Mouse (Mus musculus): ENCODE measurements around the gene Nr2e1.

Gene Nr2e1

DNA sequence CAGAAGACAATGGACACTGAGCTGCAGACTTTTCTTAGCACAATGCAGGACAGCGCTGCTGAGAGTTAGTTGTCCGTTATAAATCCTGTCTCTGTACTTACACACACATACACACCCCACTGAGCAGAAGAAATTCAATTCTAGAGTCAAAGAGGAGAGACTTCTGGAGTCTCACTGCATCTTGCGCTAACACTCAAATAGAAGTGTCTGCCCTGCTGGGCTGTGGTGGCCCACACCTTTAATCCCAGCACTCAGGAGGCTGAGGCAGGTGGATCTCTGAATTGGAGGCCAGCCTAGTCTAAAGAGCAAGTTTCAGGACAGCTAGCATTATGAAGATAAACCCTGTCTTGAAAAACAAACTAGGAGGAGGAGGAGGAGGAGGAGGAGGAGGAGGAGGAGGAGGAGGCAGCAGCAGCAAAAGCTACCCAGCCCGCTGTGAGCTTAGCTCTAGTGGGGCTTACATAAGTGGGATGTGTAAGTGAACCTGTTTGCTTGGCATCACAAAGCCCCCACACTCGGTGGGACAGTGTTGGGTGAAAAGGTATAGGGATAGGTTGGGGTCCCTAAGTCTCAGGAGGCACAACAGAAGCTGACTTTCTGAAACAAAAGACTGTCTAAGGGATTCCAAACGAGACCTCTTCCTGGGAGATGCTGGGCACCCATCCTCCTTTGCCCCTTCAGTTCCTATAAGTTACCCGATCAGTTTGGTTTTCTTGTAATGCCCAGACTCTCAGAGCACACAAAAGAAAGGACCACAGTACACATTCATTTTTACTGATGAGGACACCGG is 4.7 kb upstream of the Nr2e1 start:
- no peak for ATAC-seq (ENCODE audit: low TSS enrichment)

DNA sequence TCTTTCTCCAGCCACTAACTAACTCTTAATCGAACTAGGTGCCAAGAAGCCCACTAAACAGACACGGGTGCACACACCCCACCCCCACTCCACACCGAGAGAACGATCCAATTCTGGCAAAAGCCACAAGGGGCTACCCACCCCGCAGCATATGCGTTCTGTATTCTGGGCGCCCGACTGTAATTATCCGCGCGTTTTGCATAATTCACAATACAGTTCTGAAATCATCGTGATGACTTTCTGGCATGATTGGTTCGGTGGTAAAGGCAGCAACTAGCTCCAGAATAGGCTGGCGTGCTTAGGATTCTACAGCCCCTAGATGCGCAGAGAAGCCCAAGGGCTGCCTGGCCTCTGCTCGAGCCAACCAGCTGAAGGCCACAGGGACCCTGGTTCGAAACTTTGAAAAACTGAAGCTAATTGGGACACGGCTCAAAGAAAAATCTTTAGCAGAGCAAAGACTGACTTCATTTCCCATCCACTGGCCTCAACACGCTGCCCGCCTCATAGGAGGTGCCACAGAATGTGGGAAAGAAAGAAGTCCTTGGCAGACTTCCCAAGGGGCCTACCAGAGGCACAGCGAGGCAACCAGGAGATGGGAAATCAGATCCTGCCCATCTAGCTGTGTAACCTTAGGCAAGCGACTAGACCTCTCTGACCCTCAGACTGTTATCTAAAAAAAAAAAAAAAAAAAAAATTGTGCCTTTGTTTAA is 2.3 kb upstream of the Nr2e1 start:
- no peak for ATAC-seq (ENCODE audit: low TSS enrichment)

DNA sequence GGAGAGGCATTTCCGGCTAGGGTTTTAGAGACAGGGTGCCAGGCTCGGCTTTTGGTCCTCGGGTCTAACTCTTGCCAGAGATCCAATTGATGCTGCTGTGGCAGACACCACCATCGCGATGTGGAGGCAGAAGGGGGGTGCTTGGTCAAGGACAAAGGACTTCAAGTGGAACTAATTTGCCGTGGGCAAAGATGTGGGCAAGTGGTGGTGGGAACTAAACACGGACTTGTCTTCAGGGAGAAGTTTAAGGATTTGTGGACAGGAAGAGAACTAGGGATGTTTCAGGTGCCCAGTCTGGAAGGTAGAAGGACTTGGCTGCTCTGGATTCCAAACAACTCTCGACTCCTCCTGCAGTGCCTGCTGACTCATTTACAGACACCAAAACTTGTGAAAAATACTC is 1.7 kb upstream of the Nr2e1 start:
- no peak for ATAC-seq (ENCODE audit: low TSS enrichment)

DNA sequence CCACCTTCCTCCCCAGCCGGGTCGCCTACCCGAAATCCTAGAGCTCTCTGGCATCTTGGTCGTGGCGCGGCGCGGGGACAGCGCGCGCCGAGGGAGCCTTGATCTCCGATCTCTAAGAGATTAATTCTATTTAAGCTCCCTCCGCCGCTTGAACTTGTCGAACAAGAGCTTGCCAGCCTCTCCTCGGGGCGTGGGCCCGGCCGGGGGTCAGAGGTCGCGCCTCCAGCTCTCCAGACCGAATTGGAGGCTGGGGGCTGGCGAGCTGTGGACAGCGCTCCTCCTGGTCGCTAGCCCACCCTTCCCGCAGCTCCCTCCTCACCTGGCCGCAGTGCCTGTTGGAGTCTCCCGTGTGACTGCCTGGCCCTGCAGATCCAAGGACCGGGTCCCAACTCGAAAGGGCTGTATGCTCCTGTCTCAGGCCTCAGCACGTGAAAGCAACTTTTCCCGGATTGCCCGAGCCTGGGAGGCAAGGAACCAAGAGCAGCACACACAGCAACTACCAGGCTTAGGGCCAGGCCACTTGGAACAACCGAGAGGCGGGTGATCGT is 1.1 kb upstream of the Nr2e1 start:
- ATAC-seq (ENCODE audit: low TSS enrichment) = no peak

DNA sequence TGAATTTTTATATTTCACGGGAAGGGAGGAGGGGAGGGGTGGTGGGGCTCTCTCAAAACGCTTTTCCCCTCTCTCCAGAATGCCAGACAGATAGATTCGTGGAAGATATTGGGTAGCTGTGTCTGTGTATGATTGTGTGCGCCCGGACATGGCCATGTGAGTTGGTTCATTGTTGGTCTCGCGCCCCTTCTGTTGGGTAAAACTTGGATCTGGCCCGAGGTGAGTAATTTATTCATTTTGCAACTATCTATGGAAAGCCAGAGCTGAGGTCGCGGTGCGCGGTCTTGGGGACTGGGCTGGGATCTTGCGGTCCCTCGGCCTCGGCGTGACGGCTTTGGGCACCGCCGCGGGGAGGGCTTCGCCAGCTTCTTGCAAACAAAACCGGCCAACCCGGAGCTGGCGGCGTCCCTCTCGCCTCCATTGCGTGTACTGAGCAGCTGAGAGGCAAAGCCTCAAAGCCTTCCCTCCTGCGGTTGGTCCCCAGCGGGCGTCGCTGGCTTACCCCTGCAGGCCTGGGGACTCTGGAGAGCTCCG is 537 bp upstream of the Nr2e1 start:
- no peak for ATAC-seq (ENCODE audit: low TSS enrichment)

DNA sequence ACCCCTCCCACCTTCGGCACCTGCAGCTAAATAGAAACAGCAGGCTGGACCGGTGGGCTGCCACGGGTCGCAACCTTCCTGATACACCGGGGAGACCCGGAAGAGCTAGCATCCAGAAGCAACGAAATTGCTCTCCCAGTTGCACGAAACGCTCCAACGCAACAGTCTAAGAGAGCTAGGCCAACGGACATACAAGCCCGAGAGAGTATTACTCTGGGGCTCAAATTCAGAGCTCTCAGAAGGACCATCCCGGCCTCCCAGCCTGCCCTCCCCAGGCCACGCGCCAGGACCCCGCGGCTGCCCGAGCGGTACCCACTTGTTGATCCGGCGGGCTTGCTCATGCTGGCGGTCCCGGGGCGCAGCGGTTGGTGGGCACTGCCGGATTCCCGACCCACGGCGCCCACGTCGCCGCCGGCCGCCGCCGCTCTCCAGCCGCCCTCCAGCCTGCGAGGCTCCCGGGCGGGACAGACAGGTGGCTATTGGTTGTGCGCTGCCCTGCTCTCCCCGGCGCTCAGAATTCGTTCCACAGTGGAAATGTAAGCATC is 794 bp downstream of the Nr2e1 start:
- ATAC-seq (ENCODE audit: low TSS enrichment) = no peak

DNA sequence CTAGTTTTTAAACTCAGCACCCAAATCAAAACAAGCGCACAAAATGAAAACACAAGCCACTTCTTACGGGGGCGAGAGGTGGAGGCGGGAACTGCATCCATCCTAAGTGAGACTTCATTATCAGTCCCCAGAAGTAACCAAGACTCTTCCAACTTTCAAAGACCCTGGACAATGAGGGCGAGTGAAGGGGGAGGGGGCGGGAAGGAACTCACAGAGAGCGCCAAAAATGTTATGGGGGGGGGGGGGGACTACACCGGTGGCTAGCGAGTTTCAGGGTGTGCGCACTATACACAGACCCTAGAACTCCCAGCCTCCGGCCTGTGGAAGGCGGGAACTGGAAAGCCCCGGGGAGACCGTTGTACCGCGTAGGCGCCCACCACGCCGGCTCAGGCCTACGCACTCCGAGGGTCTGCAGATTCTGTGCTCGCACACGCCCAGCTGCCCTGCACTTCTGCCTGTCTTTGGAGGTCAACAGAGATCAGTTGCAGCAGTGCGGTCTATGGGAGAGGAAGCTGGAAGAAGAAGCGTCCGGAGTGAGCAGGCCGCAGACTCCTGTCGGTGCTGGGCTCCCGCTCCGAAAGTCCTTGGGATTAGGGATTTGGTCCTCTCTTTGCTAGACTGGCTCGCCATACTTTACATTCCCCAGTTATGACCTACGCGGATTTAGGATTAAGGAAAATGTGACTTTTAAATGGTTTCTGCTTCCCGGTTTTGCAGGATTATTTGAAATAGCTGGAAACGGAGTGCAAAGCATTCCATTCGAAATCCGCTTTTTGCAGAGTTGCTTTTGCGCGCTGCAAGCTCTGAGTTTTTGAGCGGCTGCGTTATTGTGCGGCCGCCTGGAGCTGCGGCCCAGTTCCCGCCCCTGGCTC is 1.5 kb downstream of the Nr2e1 start:
- ATAC-seq (ENCODE audit: low TSS enrichment) = no peak

DNA sequence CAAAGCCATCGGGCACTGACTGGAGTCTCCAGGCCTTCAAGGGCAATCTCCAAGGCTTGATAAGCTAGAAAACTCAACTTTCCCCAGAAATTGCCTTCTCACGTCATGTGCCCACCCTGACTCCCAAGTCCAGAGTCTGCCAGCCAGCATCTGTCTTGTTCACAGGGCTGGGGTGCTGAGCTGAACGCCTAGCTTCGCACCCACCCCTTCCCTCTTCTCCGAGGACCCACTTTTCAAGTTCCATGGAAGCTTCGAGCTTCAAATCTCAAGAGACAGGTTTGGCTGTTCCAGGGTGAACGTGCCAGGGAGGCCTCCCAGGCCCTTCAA is 2.5 kb downstream of the Nr2e1 start:
- no peak for ATAC-seq (ENCODE audit: low TSS enrichment)

DNA sequence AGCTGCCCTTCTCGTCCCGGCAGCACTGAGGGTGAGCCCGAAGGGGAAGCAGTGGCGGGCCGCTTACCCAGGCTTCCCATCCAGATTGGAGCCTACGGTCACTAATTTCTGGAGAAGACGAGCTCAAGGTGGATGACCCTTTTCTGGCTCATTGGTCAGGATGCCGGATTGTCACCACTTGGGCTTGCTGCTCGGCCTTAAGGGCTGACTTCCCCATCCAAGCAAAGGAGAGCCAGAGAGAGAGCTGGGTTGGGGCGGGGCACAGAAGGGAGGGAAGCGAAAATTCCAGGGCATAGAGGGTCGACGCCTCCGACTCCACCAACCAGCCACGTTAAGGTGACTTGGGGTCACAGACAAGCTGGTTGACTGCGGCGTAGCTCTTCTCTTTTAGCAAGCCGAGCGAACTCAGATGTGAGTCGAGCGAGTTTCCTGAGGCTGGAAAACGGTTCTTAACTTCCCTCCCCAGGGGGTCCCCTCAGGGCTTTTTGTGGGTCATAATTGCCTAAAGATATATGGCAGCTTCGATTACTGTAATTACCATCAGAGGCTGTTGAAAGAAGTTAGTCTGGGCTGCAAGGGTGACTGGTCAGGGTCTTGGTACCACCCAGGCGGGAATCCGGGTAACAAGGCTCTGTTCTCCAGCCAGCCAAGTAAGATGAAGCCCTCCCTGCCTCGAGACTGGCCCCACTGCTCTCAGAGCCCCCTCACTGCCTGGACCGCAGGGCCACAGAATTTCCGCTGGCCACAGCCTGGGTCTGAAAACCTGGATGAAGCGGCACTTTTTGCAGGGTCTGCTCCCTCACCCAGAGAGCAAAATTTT is 3.1 kb downstream of the Nr2e1 start:
- no peak for ATAC-seq (ENCODE audit: low TSS enrichment)

DNA sequence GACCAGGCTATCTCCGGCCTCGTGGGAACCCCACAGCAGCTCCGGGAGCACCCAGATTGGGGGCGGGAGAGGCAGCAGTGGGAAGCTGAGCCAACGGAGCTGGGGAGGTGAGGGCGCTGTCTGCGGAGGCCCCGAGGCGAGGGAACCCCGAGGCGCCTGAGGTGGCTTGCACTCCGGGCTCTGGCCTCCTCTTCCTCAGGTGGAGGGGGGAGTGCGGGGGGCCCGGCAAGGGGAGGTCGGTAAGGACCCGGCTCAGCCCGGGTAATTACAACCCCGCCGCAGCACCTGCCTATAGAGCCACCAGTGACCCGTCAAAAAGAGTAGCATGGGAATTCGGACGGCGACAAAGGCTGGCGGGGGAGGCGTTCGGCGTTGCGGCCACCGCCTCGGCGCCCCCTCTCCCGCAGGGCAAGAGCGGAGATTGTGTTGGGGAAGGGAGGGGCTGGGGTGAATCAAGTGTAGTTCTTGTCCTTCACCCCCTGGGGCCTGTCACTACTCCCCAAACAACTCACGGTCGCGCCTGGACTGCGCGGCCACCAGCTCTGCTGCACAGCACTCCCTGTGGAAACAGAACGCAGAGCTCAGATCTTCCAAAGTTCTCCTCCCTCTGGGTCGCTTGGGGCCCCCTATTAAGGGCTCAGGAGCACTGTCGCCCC is 3.8 kb downstream of the Nr2e1 start:
- ATAC-seq (ENCODE audit: low TSS enrichment) = no peak

DNA sequence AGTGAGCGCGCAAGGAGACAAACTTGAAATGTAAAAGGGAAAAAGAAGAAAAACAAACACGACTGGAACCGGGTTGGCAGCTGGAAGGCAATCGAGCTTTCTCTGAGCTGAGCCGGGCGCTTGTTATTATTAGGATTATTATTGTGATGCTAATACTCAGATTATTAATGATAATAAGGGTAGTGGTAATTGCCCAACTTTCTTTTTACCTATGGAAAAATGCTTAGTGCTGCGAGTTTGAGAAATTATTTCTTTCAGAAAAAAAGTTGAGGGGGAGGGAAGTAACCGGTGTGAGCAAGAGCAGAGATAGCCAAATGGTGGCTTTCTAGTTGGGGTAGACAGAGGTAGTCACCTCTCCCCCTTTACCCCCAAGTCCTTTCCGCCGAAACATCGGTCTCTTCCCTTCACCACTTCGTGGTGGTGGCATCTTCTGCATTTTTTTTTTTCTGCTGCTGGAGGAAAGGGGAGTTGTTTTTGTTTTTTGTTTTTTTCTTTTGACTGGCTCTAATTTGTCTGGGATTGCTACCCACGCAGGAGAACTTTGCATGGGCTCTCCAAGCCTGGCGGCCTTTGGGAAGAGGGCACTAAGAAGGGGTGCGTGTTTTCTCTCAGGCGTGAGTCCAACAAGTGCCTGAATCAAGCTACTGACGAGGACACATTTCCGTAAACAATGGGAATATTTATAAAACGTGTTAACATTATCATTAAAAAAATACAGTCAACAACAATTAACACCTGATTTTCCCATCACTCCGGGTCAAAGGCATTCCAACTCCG is 4.5 kb downstream of the Nr2e1 start:
- no peak for ATAC-seq (ENCODE audit: low TSS enrichment)

DNA sequence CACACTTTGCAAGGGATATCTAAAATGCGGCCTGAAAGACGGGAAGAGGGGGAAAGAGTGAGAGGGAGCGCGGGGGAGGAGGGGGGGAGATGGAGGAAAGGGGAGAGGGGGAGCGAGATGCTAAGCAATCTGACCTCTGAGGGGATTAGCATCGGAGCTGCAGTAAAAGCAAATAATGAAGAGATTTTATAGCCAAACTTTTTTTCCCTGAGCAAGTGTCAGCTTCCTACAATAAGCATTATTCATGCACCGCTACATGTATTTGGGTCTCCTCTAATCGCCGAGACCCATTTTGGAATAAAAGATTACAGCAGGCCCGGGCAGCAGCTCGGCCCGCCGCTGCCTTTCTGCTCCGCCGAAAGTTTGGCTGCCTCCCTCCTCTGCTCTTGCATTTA is 5.2 kb downstream of the Nr2e1 start:
- no peak for ATAC-seq (ENCODE audit: low TSS enrichment)

DNA sequence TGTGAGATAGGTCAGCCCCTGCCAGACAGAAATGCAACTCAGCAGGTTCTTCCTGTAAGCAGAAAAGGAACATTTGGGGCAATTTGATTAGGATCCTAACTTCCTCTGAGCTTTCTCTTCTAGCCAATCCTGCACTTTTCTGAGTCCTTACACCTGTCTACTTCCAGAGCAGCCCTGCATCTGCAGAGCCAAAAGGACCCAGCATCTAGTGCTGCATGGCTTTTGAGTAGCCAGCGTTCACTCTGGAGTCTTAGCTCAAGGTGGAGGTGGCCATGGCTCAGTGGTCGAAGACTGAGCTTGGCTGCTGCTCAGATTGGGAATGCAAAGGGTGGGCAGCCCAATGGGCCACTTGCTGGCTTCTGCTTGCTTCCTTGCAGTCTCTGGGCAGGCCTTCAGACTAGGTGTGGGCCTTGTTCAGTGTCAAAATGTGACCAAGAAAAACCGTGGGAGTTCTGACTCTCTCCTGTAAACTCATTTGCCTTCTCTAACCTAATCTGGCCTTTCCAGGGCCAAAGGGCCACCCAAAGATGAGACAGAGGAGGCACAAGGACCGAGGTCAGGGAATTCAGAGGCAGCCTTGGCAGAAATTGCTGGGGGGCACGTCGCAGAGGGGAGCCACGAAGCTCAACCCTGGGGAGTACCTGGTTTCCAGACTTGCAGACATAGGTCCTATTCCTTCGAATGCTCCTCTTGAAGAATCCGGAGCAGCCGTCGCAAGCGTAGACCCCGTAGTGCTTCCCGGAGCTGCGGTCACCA is 5.7 kb downstream of the Nr2e1 start:
- ATAC-seq (ENCODE audit: low TSS enrichment) = no peak

DNA sequence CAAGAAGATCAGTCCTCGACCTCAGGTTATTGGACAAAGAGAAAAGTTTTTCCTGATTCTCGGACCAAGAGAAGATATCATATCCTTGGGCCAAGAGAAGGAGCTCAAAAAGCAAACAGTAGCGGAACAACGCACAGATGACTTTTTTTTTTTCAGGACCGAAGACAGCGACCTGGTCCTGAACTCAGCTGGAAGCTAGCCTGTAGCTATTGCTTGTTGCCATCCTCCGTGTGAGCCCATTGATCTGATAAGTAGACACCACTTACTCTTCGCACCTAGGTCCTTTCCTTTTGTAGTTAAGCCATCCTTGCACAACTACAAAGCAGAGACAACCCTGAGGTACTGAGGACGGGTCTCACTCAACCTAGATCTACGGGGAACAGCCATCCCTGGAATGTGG is 8.8 kb downstream of the Nr2e1 start:
- ATAC-seq (ENCODE audit: low TSS enrichment) = no peak

DNA sequence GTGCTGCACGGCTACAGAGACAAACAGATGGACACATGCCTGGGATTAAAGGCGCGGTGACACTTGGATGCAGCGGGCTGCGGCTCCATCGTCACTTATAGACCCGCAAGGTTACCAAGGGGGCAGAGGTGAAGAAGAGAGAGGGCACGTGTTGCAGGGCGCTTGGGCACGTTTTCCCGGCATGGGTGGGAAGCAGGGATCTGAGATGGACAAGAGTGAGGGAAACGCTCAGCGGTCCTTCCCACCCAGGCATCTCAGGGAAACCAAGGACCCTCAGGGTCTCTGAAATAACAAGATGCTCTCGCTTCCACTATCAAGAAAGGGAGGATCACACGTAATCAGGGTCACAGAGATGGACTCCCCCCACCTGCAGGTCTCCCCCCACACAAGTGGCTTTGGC is 10.5 kb downstream of the Nr2e1 start:
- ATAC-seq (ENCODE audit: low TSS enrichment) = no peak

DNA sequence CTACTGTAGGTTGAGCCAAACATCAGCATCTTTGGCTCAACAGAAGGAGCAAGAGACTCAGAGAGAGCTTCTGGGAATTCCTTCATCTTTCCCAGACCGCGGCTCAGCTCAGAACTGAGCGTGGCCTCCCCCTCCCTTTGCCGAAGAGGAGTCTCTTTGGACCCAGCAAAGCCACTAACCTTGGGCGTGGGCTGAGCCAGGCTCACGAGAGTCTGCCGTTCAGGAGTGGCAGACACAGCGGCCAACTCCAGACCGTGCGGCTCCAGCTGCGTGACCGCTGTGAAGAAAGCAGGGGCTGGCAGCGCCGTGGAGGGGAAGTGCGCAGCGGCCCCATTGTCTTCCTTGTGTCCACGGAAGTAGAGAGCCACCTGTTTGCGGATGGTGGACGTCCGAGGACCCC is 10.9 kb downstream of the Nr2e1 start:
- no peak for ATAC-seq (ENCODE audit: low TSS enrichment)

DNA sequence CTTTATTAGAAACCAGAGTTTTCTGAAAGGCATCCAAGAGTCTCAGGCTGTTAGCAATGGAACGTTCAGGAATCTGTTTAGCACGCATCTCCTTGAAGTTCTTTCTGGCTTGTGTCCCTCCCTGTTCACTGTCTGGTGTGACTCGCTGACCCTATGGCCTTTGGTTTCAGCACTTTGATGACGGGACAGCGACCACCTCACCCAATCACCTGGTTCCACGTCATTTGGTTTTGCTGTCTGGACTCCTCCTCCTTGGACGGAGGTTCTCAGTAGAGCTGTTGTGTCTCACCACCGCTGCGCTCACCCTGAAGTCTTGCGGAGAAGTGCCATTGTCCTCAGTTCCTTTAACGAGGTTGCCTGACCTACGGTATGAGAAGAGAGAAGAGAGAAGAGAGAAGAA is 21.2 kb downstream of the Nr2e1 start:
- ATAC-seq (ENCODE audit: low TSS enrichment) = no peak

DNA sequence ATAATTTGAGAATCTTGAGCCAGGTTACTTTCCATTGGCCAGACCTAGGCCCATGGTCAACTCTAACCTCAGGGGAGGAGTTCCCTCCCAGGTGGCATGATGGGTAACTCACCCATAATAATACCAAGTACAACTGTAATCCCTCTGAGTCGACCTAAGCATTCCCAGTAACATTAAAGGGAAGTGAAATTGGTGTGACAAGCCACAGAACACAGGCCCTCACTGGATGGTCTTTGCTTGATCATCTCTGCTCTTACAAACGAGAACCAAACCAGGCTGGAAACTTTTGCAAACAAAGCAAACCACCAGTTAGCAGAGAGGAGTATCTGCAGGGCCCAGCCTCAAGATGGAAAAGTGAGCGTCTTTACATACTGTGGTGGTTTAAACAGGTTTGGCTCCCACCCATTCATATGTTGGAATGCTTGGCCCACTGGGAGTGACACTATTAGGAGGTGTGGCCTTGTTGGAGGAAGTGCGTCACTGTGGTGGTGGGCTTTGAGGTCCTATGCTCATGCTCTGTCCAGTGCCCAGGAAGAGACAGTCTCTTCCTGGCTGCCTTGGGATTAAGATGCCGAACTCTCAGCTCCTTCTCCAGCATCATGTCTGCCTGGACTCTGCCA is 23.7 kb downstream of the Nr2e1 start:
- no peak for ATAC-seq (ENCODE audit: low TSS enrichment)

DNA sequence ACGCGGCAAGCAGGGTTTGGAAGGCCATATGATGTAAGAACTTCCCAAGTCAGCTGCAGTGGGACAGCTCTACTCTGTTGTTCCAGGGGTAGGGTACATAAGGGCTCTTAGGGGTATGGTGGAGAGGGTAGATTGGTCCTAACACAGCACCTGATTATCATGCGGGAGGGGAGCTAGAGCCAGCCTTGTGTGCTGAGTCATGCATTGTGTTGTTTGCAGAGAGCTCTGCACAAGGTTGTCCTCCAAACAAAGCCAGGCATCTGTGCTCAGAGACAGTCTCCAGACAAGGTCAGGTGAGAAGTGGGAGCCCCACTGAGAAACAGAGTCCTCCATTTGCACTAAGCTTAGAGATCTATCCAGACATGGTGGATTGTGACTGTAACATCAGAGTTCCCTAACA is 36.9 kb downstream of the Nr2e1 start:
- ATAC-seq (ENCODE audit: low TSS enrichment) = no peak
